8 mouse cellular contexts compared by ENCODE assay signal in the genomic region with DNA sequence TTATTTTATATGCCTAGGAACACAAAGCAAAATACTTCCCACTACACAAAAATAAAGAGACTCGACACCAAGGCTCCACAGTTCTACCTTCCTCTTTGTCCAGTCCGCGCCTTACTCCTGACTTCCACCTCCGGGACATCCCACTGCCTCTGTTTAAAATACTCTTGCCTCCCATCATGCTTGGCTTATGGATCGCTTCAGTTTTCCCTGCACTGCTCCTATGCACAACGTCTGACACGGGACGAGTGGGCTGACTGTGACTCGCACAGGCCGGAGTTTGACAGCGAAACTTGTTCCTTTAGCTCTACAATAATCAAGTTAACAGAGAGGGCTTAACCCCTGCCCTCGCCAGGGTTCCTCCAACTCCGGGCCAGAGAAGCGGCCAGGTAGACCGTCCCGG. TPM values are rescaled to one million over a fixed set of nuclear protein-coding genes. Genes with fewer than 3 reads are reported as not detected.
DNase-seq lines count a peak whose midpoint lies in the region; ATAC-seq and TF ChIP-seq lines count a peak whose summit lies in the region.

No protein-coding gene starts in this region.

- in situ Hi-C loops in ES-E14 (cut with MboI; ENCODE audit: low sequenced_read_pairs in 2 of 2, unreplicated experiment in 2 of 2) = no loop called here

- H3K9me3 ChIP-seq in heart, embryonic 12.5 days (replicated peaks) = no peaks in the 10 kb centered on the region
- H3K9me3 ChIP-seq in ES-E14 (ENCODE audit: control insufficient read depth, insufficient read depth, low read depth, low read length) = no peaks in the 10 kb centered on the region

- peak overlapping the region; percentile 71 for H3K9ac ChIP-seq in heart, embryonic 12.5 days
- peak overlapping the region; percentile 99 for H3K9ac ChIP-seq in ES-E14 (ENCODE audit: insufficient read depth, low read depth, low read length, poor library complexity, severe bottlenecking)

- H3K36me3 ChIP-seq in heart, embryonic 12.5 days = peaks cover 11% of the 10 kb centered on the region
- peaks cover 13% of the 10 kb centered on the region for H3K36me3 ChIP-seq in ES-E14 (ENCODE audit: control insufficient read depth, insufficient read depth, low read length, poor library complexity, severe bottlenecking)

- H3K4me3 ChIP-seq in heart, embryonic 12.5 days = peak overlapping the region; percentile 95
- H3K4me3 ChIP-seq in ES-E14 (ENCODE audit: insufficient read depth in 1 of 2, low read depth in 1 of 2, low read length in 2 of 2, poor library complexity in 1 of 2, severe bottlenecking in 1 of 2) = peak overlapping the region; percentile 96 to 100

- 0 out of 2 replicates have a peak overlapping the region, but pooled peaks have one; percentile 11 for H3K27ac ChIP-seq in heart, embryonic 12.5 days (ENCODE audit: poor library complexity, severe bottlenecking)
- H3K27ac ChIP-seq in ES-E14 (ENCODE audit: insufficient read depth, low read depth, low read length, poor library complexity, severe bottlenecking) = peak overlapping the region; percentile 73

- no peak for DNase-seq in heart, adult 11 months
- no peak for DNase-seq in ES-E14 (ENCODE audit: low read depth, low spot score)
- no peak for DNase-seq in cerebellum, postnatal 4 days (ENCODE audit: low spot score in 2 of 2)
- DNase-seq in gastrocnemius, adult 8-10 months (ENCODE audit: low spot score in 2 of 2) = no peak
- DNase-seq in urinary bladder, adult 2 months (ENCODE audit: low spot score) = no peak

- peak; percentile 19; the same call in 1 of the 2 replicates for ATAC-seq in heart, embryonic 12.5 days (ENCODE audit: insufficient number of reproducible peaks, low FRiP score)
- ATAC-seq in granulocyte monocyte progenitor cell, adult 5-6 weeks (replicated peaks; ENCODE audit: poor library complexity, severe bottlenecking) = peak; percentile 15
- peak; percentile 12; the same call in 1 of the 2 replicates for ATAC-seq in megakaryocyte-erythroid progenitor cell, adult 5-6 weeks (replicated peaks; ENCODE audit: low FRiP score, low TSS enrichment, poor library complexity, severe bottlenecking)

- no peaks in the 10 kb centered on the region for H3K27me3 ChIP-seq in heart, embryonic 12.5 days (replicated peaks)

- under 1% methylated on average over 14 of the region's 16 CpGs for WGBS in heart, embryonic 12.5 days

- H3K4me2 ChIP-seq in heart, embryonic 12.5 days = peak overlapping the region; percentile 90

- H3K4me1 ChIP-seq in heart, embryonic 12.5 days (replicated peaks) = peaks cover 16% of the 10 kb centered on the region
- no peaks in the 10 kb centered on the region; a peak in 1 of 4 replicates for H3K4me1 ChIP-seq in ES-E14 (ENCODE audit: control insufficient read depth in 2 of 2, insufficient read depth in 2 of 2, low read length in 2 of 2, poor library complexity in 1 of 2)

TF ChIP-seq in ES-E14, 5 proteins besides CTCF, POLR2A, EP300 and RAD21:
- TF ChIP-seq ZNF384 (IDR thresholded peaks at IDR 0.05; ENCODE audit: low read depth, low read length) (no peak), HCFC1 (IDR thresholded peaks at IDR 0.05; ENCODE audit: borderline replicate concordance, insufficient read depth, low read length) (no peak), ZC3H11A (IDR thresholded peaks at IDR 0.05; ENCODE audit: borderline replicate concordance, low read depth, low read length) (no peak), CHD2 (IDR thresholded peaks at IDR 0.05; ENCODE audit: low read depth, low read length) (no peak), MAFK (IDR thresholded peaks at IDR 0.05; ENCODE audit: insufficient read depth, low read depth, low read length) (no peak)

RNA-seq across cellular contexts. Expression of a gene that starts 0.3 kb away (rescaled TPM):
- 56.6 and 61.7 TPM in 2 replicates for polyA plus RNA-seq in heart, embryonic 12.5 days (2016; fragmentation: Nextera tagmentation; extraction: Ambion mirVana)
- total RNA-seq in ES-E14 (2012; rRNA removed) = 102 and 120 TPM in 2 replicates
- 109 and 140 TPM in 2 replicates for total RNA-seq in granulocyte monocyte progenitor cell, adult 5-6 weeks (2014; fragmentation: Nextera tagmentation)
- total RNA-seq in granulocyte monocyte progenitor cell, adult 5-6 weeks (2017) = 139 and 146 TPM in 2 replicates
- 141 and 228 TPM in 2 replicates for total RNA-seq in megakaryocyte-erythroid progenitor cell, adult 5-6 weeks (2014; fragmentation: Nextera tagmentation)
- total RNA-seq in megakaryocyte-erythroid progenitor cell, adult 5-6 weeks (2017) = 175 and 180 TPM in 2 replicates
- 10 to 100 TPM; 11.5 to 22.1 (median 17.6) TPM for total RNA-seq in gastrocnemius, adult 8-10 months (2022)
- polyA plus RNA-seq in urinary bladder, adult 2 months (2012; rRNA removed) = 20.0 and 27.3 TPM in 2 replicates
